Mouse (Mus musculus): ENCODE measurements around the gene Lmf2. TPM values are rescaled to one million over a fixed set of nuclear protein-coding genes. Genes with fewer than 3 reads are reported as not detected.
A peak's percentile ranks its signal among the peaks of the same experiment; 100 is the strongest.

Gene Lmf2
- polyA plus RNA-seq, 1 experiment from 2014 or later = 26.8 TPM

GRCm38 (mm10) chr15:89340136-89340535, 15.3 kb downstream of the Lmf2 start:
- no peaks in the 10 kb centered on the region for H3K27me3 ChIP-seq (ENCODE audit: control insufficient read depth, insufficient read depth, low read length)
- no peaks in the 10 kb centered on the region for H3K36me3 ChIP-seq (ENCODE audit: control insufficient read depth, insufficient read depth, low read length)
- no peak overlapping the region for H3K4me3 ChIP-seq (ENCODE audit: low read depth, low read length)
- no peak overlapping the region for H3K9ac ChIP-seq (ENCODE audit: low read depth, low read length)
- H3K9me3 ChIP-seq (ENCODE audit: control insufficient read depth, low read length) = no peaks in the 10 kb centered on the region
- H3K4me1 ChIP-seq (replicated peaks; ENCODE audit: control insufficient read depth, insufficient read depth, low read length) = no peaks in the 10 kb centered on the region
- H3K4me2 ChIP-seq (replicated peaks; ENCODE audit: low read depth, low read length) = no peak overlapping the region
- WGBS = 85% methylated on average over 3 of the region's 3 CpGs
- no peak for ATAC-seq (ENCODE audit: low FRiP score)
- DNase-seq (ENCODE audit: low spot score) = no peak
- no peak overlapping the region for H3K27ac ChIP-seq (ENCODE audit: low read depth, low read length)

- ATAC-seq (ENCODE audit: low FRiP score) (no peak), DNase-seq (ENCODE audit: low spot score) (no peak)
- Histone ChIP-seq H3K27me3 (ENCODE audit: control insufficient read depth, insufficient read depth, low read length) (no peaks in the 10 kb centered on the region), H3K36me3 (ENCODE audit: control insufficient read depth, insufficient read depth, low read length) (no peaks in the 10 kb centered on the region), H3K9ac (ENCODE audit: low read depth, low read length) (no peak overlapping the region), H3K4me3 (ENCODE audit: low read depth, low read length) (no peak overlapping the region), H3K4me1 (replicated peaks; ENCODE audit: control insufficient read depth, insufficient read depth, low read length) (no peaks in the 10 kb centered on the region), H3K4me2 (replicated peaks; ENCODE audit: low read depth, low read length) (no peak overlapping the region), H3K9me3 (ENCODE audit: control insufficient read depth, low read length) (no peaks in the 10 kb centered on the region), H3K27ac (ENCODE audit: low read depth, low read length) (no peak overlapping the region)
- WGBS = 93% methylated on average over 2 of the region's 2 CpGs
These were observed 15.8 kb downstream of the Lmf2 start for GRCm38 (mm10) chr15:89339696-89340095.

- ATAC-seq (ENCODE audit: low FRiP score) (no peak), DNase-seq (ENCODE audit: low spot score) (no peak)
- no peaks in the 10 kb centered on the region for H3K9me3 ChIP-seq (ENCODE audit: control insufficient read depth, low read length)
- no peak overlapping the region for H3K9ac ChIP-seq (ENCODE audit: low read depth, low read length)
- no peak overlapping the region for H3K27ac ChIP-seq (ENCODE audit: low read depth, low read length)
- H3K36me3 ChIP-seq (ENCODE audit: control insufficient read depth, insufficient read depth, low read length) = no peaks in the 10 kb centered on the region
- H3K4me3 ChIP-seq (ENCODE audit: low read depth, low read length) = no peak overlapping the region
- WGBS = 92% methylated on average over 14 of the region's 14 CpGs
- H3K4me1 ChIP-seq (replicated peaks; ENCODE audit: control insufficient read depth, insufficient read depth, low read length) = no peaks in the 10 kb centered on the region
- H3K27me3 ChIP-seq (ENCODE audit: control insufficient read depth, insufficient read depth, low read length) = no peaks in the 10 kb centered on the region
- H3K4me2 ChIP-seq (replicated peaks; ENCODE audit: low read depth, low read length) = no peak overlapping the region
These were observed 19.0 kb downstream of the Lmf2 start for GRCm38 (mm10) chr15:89336422-89336821.

GRCm38 (mm10) chr15:89334774-89335537, 20.5 kb downstream of the Lmf2 start:
- no peaks in the 10 kb centered on the region for H3K27me3 ChIP-seq (ENCODE audit: control insufficient read depth, insufficient read depth, low read length)
- no peak overlapping the region for H3K4me2 ChIP-seq (replicated peaks; ENCODE audit: low read depth, low read length)
- no peak overlapping the region for H3K27ac ChIP-seq (ENCODE audit: low read depth, low read length)
- ATAC-seq (ENCODE audit: low FRiP score) (no peak), DNase-seq (ENCODE audit: low spot score) (no peak)
- WGBS = 87% methylated on average over 17 of the region's 17 CpGs
- H3K4me1 ChIP-seq (replicated peaks; ENCODE audit: control insufficient read depth, insufficient read depth, low read length) = no peaks in the 10 kb centered on the region
- no peak overlapping the region for H3K9ac ChIP-seq (ENCODE audit: low read depth, low read length)
- H3K9me3 ChIP-seq (ENCODE audit: control insufficient read depth, low read length) = no peaks in the 10 kb centered on the region
- no peaks in the 10 kb centered on the region for H3K36me3 ChIP-seq (ENCODE audit: control insufficient read depth, insufficient read depth, low read length)
- no peak overlapping the region for H3K4me3 ChIP-seq (ENCODE audit: low read depth, low read length)

- no peaks in the 10 kb centered on the region for H3K36me3 ChIP-seq (ENCODE audit: control insufficient read depth, insufficient read depth, low read length)
- ATAC-seq (ENCODE audit: low FRiP score) (no peak), DNase-seq (ENCODE audit: low spot score) (no peak)
- no peak within 1 kb of the TSS for H3K9ac ChIP-seq (ENCODE audit: low read depth, low read length)
- WGBS = 95% methylated on average over 7 of the region's 7 CpGs
- no peaks in the 10 kb centered on the region for H3K9me3 ChIP-seq (ENCODE audit: control insufficient read depth, low read length)
- no peak within 1 kb of the TSS for H3K27ac ChIP-seq (ENCODE audit: low read depth, low read length)
- H3K27me3 ChIP-seq (ENCODE audit: control insufficient read depth, insufficient read depth, low read length) = no peaks in the 10 kb centered on the region
- no peak within 1 kb of the TSS for H3K4me3 ChIP-seq (ENCODE audit: low read depth, low read length)
- H3K4me2 ChIP-seq (replicated peaks; ENCODE audit: low read depth, low read length) = no peak within 1 kb of the TSS
- no peaks in the 10 kb centered on the region for H3K4me1 ChIP-seq (replicated peaks; ENCODE audit: control insufficient read depth, insufficient read depth, low read length)
These were observed 21.2 kb downstream of the Lmf2 start, which contains the start of gene Miox for GRCm38 (mm10) chr15:89334271-89334670. Miox (plus strand) TSS chr15:89334398.

- Histone ChIP-seq H3K9ac (ENCODE audit: low read depth, low read length) (no peak overlapping the region), H3K36me3 (ENCODE audit: control insufficient read depth, insufficient read depth, low read length) (no peaks in the 10 kb centered on the region), H3K4me3 (ENCODE audit: low read depth, low read length) (no peak overlapping the region), H3K9me3 (ENCODE audit: control insufficient read depth, low read length) (no peaks in the 10 kb centered on the region), H3K4me2 (replicated peaks; ENCODE audit: low read depth, low read length) (no peak overlapping the region), H3K27ac (ENCODE audit: low read depth, low read length) (no peak overlapping the region), H3K4me1 (replicated peaks; ENCODE audit: control insufficient read depth, insufficient read depth, low read length) (no peaks in the 10 kb centered on the region; the same call in 1 of the 2 replicates), H3K27me3 (ENCODE audit: control insufficient read depth, insufficient read depth, low read length) (peaks cover 6% of the 10 kb centered on the region; the same call in 1 of the 2 replicates)
- DNase-seq (ENCODE audit: low spot score) (no peak), ATAC-seq (ENCODE audit: low FRiP score) (no peak)
- 72% methylated on average over 5 of the region's 5 CpGs for WGBS
These were observed 29.0 kb downstream of the Lmf2 start for GRCm38 (mm10) chr15:89326441-89326840.

- H3K9me3 ChIP-seq (ENCODE audit: control insufficient read depth, low read length) = no peaks in the 10 kb centered on the region
- 83% methylated on average over 4 of the region's 4 CpGs for WGBS
- DNase-seq (ENCODE audit: low spot score) (no peak), ATAC-seq (ENCODE audit: low FRiP score) (no peak)
- H3K27ac ChIP-seq (ENCODE audit: low read depth, low read length) = no peak overlapping the region
- H3K9ac ChIP-seq (ENCODE audit: low read depth, low read length) = no peak overlapping the region
- no peak overlapping the region for H3K4me2 ChIP-seq (replicated peaks; ENCODE audit: low read depth, low read length)
- no peak overlapping the region for H3K4me3 ChIP-seq (ENCODE audit: low read depth, low read length)
- H3K36me3 ChIP-seq (ENCODE audit: control insufficient read depth, insufficient read depth, low read length) = no peaks in the 10 kb centered on the region
- H3K4me1 ChIP-seq (replicated peaks; ENCODE audit: control insufficient read depth, insufficient read depth, low read length) = no peaks in the 10 kb centered on the region; the same call in 1 of the 2 replicates
- H3K27me3 ChIP-seq (ENCODE audit: control insufficient read depth, insufficient read depth, low read length) = peaks cover 6% of the 10 kb centered on the region; the same call in 1 of the 2 replicates
These were observed 31.8 kb downstream of the Lmf2 start for GRCm38 (mm10) chr15:89323656-89324055.

GRCm38 (mm10) chr15:89322670-89323522, 32.6 kb downstream of the Lmf2 start, which contains the start of gene Adm2:
Adm2 (plus strand) TSS chr15:89322720.
- 9% methylated on average over 26 of the region's 26 CpGs for WGBS
- H3K9ac ChIP-seq (ENCODE audit: low read depth, low read length) = no peak within 1 kb of the TSS
- DNase-seq (ENCODE audit: low spot score) = peak; percentile 13

More at GRCm38 (mm10) chr15:89322670-89323522, 32.6 kb downstream of the Lmf2 start, which contains the start of gene Adm2:
- H3K4me2 ChIP-seq (replicated peaks; ENCODE audit: low read depth, low read length) = peak within 1 kb of the TSS; percentile 23
- no peaks in the 10 kb centered on the region for H3K9me3 ChIP-seq (ENCODE audit: control insufficient read depth, low read length)
- no peak for ATAC-seq (ENCODE audit: low FRiP score)
- H3K27me3 ChIP-seq (ENCODE audit: control insufficient read depth, insufficient read depth, low read length) = peaks cover 6% of the 10 kb centered on the region; the same call in 1 of the 2 replicates
- no peaks in the 10 kb centered on the region; the same call in 1 of the 2 replicates for H3K4me1 ChIP-seq (replicated peaks; ENCODE audit: control insufficient read depth, insufficient read depth, low read length)
- no peaks in the 10 kb centered on the region for H3K36me3 ChIP-seq (ENCODE audit: control insufficient read depth, insufficient read depth, low read length)
- no peak within 1 kb of the TSS for H3K4me3 ChIP-seq (ENCODE audit: low read depth, low read length)
- H3K27ac ChIP-seq (ENCODE audit: low read depth, low read length) = no peak within 1 kb of the TSS
